Mouse (Mus musculus): ENCODE results near the gene Pnisr. TPM values are rescaled to one million over a fixed set of nuclear protein-coding genes. Genes with fewer than 3 reads are reported as not detected.

Gene Pnisr
- 195 and 201 TPM in 2 replicates for polyA plus RNA-seq (2015; fragmentation: Nextera tagmentation; extraction: Ambion mirVana)

GRCm38 (mm10) chr4:21847481-21848286, at the start of gene Pnisr:
Gene Pnisr (plus strand): TSS chr4:21847583.
- Histone ChIP-seq H3K4me3 (peak within 1 kb of the TSS; percentile 78), H3K4me1 (replicated peaks) (peaks cover 32% of the 10 kb centered on the region), H3K4me2 (peak within 1 kb of the TSS; percentile 57), H3K27me3 (no peaks in the 10 kb centered on the region), H3K27ac (peak within 1 kb of the TSS; percentile 98), H3K9ac (peak within 1 kb of the TSS; percentile 88), H3K9me3 (no peaks in the 10 kb centered on the region), H3K36me3 (peaks cover 3% of the 10 kb centered on the region; the same call in 1 of the 2 replicates)
- ATAC-seq (ENCODE audit: low FRiP score) = peak; percentile 99
- under 1% methylated on average over 50 of the region's 50 CpGs for WGBS

- no peak for ATAC-seq (ENCODE audit: low FRiP score)
- Histone ChIP-seq H3K9ac (no peak overlapping the region), H3K4me3 (no peak overlapping the region), H3K27ac (no peak overlapping the region), H3K9me3 (no peaks in the 10 kb centered on the region), H3K36me3 (peaks cover 58% of the 10 kb centered on the region), H3K4me1 (replicated peaks) (no peaks in the 10 kb centered on the region), H3K27me3 (no peaks in the 10 kb centered on the region), H3K4me2 (no peak overlapping the region)
- WGBS = 91% methylated on average over 1 of the region's 1 CpGs
Measured at GRCm38 (mm10) chr4:21801013-21801412, 46.4 kb upstream of the Pnisr start.

- no peak overlapping the region for H3K4me3 ChIP-seq
- no peaks in the 10 kb centered on the region for H3K4me1 ChIP-seq (replicated peaks)
- no peak overlapping the region for H3K9ac ChIP-seq
- H3K4me2 ChIP-seq = no peak overlapping the region
- no peaks in the 10 kb centered on the region for H3K27me3 ChIP-seq
- peaks cover 58% of the 10 kb centered on the region for H3K36me3 ChIP-seq
- WGBS = 97% methylated on average over 2 of the region's 2 CpGs
- no peak overlapping the region for H3K27ac ChIP-seq
- ATAC-seq (ENCODE audit: low FRiP score) = no peak
- no peaks in the 10 kb centered on the region for H3K9me3 ChIP-seq
Measured at GRCm38 (mm10) chr4:21801620-21802019, 45.8 kb upstream of the Pnisr start.

- H3K4me1 ChIP-seq (replicated peaks) = no peaks in the 10 kb centered on the region
- no peak for ATAC-seq (ENCODE audit: low FRiP score)
- H3K9me3 ChIP-seq = no peaks in the 10 kb centered on the region
- no peaks in the 10 kb centered on the region for H3K27me3 ChIP-seq
- 47% methylated on average over 5 of the region's 5 CpGs for WGBS
- no peak overlapping the region for H3K4me3 ChIP-seq
- H3K36me3 ChIP-seq = peaks cover 45% of the 10 kb centered on the region
- H3K27ac ChIP-seq = no peak overlapping the region
- no peak overlapping the region for H3K4me2 ChIP-seq
- H3K9ac ChIP-seq = no peak overlapping the region
Measured at GRCm38 (mm10) chr4:21807204-21807603, 40.2 kb upstream of the Pnisr start.

GRCm38 (mm10) chr4:21810608-21811007, 36.8 kb upstream of the Pnisr start:
- no peaks in the 10 kb centered on the region for H3K9me3 ChIP-seq
- H3K36me3 ChIP-seq = peaks cover 36% of the 10 kb centered on the region
- no peak overlapping the region for H3K4me3 ChIP-seq
- no peak overlapping the region for H3K4me2 ChIP-seq
- H3K27me3 ChIP-seq = no peaks in the 10 kb centered on the region
- no peak overlapping the region for H3K9ac ChIP-seq
- H3K27ac ChIP-seq = no peak overlapping the region
- 91% methylated on average over 3 of the region's 3 CpGs for WGBS
- no peak for ATAC-seq (ENCODE audit: low FRiP score)
- H3K4me1 ChIP-seq (replicated peaks) = no peaks in the 10 kb centered on the region

- WGBS = 94% methylated on average over 6 of the region's 6 CpGs
- Histone ChIP-seq H3K36me3 (peaks cover 47% of the 10 kb centered on the region), H3K4me1 (replicated peaks) (no peaks in the 10 kb centered on the region)
Measured at GRCm38 (mm10) chr4:21812635-21813034, 34.7 kb upstream of the Pnisr start.

GRCm38 (mm10) chr4:21814029-21814428, 33.4 kb upstream of the Pnisr start:
- peaks cover 51% of the 10 kb centered on the region for H3K36me3 ChIP-seq
- peak; percentile 87 for ATAC-seq (ENCODE audit: low FRiP score)

More at GRCm38 (mm10) chr4:21812635-21813034, 34.7 kb upstream of the Pnisr start:
- ATAC-seq (ENCODE audit: low FRiP score) = no peak
- Histone ChIP-seq H3K4me2 (no peak overlapping the region), H3K27me3 (no peaks in the 10 kb centered on the region), H3K27ac (no peak overlapping the region), H3K9me3 (no peaks in the 10 kb centered on the region), H3K9ac (no peak overlapping the region), H3K4me3 (no peak overlapping the region)

GRCm38 (mm10) chr4:21826616-21827015, 20.8 kb upstream of the Pnisr start:
- Histone ChIP-seq H3K4me1 (replicated peaks) (no peaks in the 10 kb centered on the region), H3K27ac (no peak overlapping the region), H3K4me2 (no peak overlapping the region), H3K4me3 (no peak overlapping the region), H3K9ac (no peak overlapping the region), H3K27me3 (no peaks in the 10 kb centered on the region), H3K36me3 (peaks cover 40% of the 10 kb centered on the region), H3K9me3 (no peaks in the 10 kb centered on the region)
- no peak for ATAC-seq (ENCODE audit: low FRiP score)
- WGBS = 79% methylated on average over 2 of the region's 2 CpGs

More at GRCm38 (mm10) chr4:21814029-21814428, 33.4 kb upstream of the Pnisr start:
- Histone ChIP-seq H3K9ac (no peak overlapping the region), H3K4me1 (replicated peaks) (no peaks in the 10 kb centered on the region), H3K27ac (no peak overlapping the region), H3K4me3 (no peak overlapping the region), H3K27me3 (no peaks in the 10 kb centered on the region), H3K9me3 (no peaks in the 10 kb centered on the region), H3K4me2 (no peak overlapping the region)
- WGBS = 40% methylated on average over 2 of the region's 2 CpGs

- H3K4me2 ChIP-seq = no peak overlapping the region
- H3K4me3 ChIP-seq = no peak overlapping the region
- H3K9me3 ChIP-seq = no peaks in the 10 kb centered on the region
- H3K27ac ChIP-seq = no peak overlapping the region
- WGBS = 93% methylated on average over 8 of the region's 8 CpGs
- ATAC-seq (ENCODE audit: low FRiP score) = no peak
- no peak overlapping the region for H3K9ac ChIP-seq
- peaks cover 24% of the 10 kb centered on the region for H3K36me3 ChIP-seq
- H3K4me1 ChIP-seq (replicated peaks) = no peaks in the 10 kb centered on the region
- H3K27me3 ChIP-seq = no peaks in the 10 kb centered on the region
Measured at GRCm38 (mm10) chr4:21832844-21833243, 14.5 kb upstream of the Pnisr start.

- ATAC-seq (ENCODE audit: low FRiP score) = peak; percentile 87
- Histone ChIP-seq H3K4me2 (peak overlapping the region; percentile 57), H3K9me3 (no peaks in the 10 kb centered on the region), H3K27ac (peak overlapping the region; percentile 98), H3K27me3 (no peaks in the 10 kb centered on the region), H3K36me3 (peaks cover 3% of the 10 kb centered on the region; the same call in 1 of the 2 replicates), H3K9ac (peak overlapping the region; percentile 88), H3K4me3 (peak overlapping the region; percentile 78), H3K4me1 (replicated peaks) (peaks cover 32% of the 10 kb centered on the region)
- WGBS = under 1% methylated on average over 24 of the region's 24 CpGs
Measured at GRCm38 (mm10) chr4:21848287-21848630, 876 bp downstream of the Pnisr start.

- Histone ChIP-seq H3K9ac (no peak overlapping the region), H3K27ac (no peak overlapping the region), H3K36me3 (peaks cover 63% of the 10 kb centered on the region), H3K4me1 (replicated peaks) (no peaks in the 10 kb centered on the region), H3K4me2 (no peak overlapping the region), H3K9me3 (no peaks in the 10 kb centered on the region), H3K4me3 (no peak overlapping the region), H3K27me3 (no peaks in the 10 kb centered on the region)
- no peak for ATAC-seq (ENCODE audit: low FRiP score)
- WGBS = 50% methylated on average over 1 of the region's 1 CpGs
Measured at GRCm38 (mm10) chr4:21857481-21857880, 10.1 kb downstream of the Pnisr start.

- no peak overlapping the region for H3K4me3 ChIP-seq
- ATAC-seq (ENCODE audit: low FRiP score) = no peak
- H3K36me3 ChIP-seq = peaks cover 72% of the 10 kb centered on the region
- H3K9ac ChIP-seq = no peak overlapping the region
- no peaks in the 10 kb centered on the region for H3K4me1 ChIP-seq (replicated peaks)
- H3K27me3 ChIP-seq = no peaks in the 10 kb centered on the region
- WGBS = 96% methylated on average over 1 of the region's 1 CpGs
- no peaks in the 10 kb centered on the region for H3K9me3 ChIP-seq
- no peak overlapping the region for H3K4me2 ChIP-seq
- H3K27ac ChIP-seq = no peak overlapping the region
Measured at GRCm38 (mm10) chr4:21865226-21865625, 17.8 kb downstream of the Pnisr start.

- Histone ChIP-seq H3K27ac (no peak overlapping the region), H3K9me3 (no peaks in the 10 kb centered on the region), H3K9ac (peak overlapping the region; percentile 86; the same call in 1 of the 2 replicates), H3K36me3 (peaks cover 15% of the 10 kb centered on the region), H3K4me2 (peak overlapping the region; percentile 65), H3K4me1 (replicated peaks) (peaks cover 7% of the 10 kb centered on the region), H3K4me3 (peak overlapping the region; percentile 74), H3K27me3 (no peaks in the 10 kb centered on the region)
- 24% methylated on average over 6 of the region's 6 CpGs for WGBS
- no peak for ATAC-seq (ENCODE audit: low FRiP score)
Measured at GRCm38 (mm10) chr4:21878776-21879175, 31.4 kb downstream of the Pnisr start.

Measured in hindbrain, embryonic 13.5 days (tissue).